ENCODE assay signal across 16 mouse cellular contexts in the genomic region with DNA sequence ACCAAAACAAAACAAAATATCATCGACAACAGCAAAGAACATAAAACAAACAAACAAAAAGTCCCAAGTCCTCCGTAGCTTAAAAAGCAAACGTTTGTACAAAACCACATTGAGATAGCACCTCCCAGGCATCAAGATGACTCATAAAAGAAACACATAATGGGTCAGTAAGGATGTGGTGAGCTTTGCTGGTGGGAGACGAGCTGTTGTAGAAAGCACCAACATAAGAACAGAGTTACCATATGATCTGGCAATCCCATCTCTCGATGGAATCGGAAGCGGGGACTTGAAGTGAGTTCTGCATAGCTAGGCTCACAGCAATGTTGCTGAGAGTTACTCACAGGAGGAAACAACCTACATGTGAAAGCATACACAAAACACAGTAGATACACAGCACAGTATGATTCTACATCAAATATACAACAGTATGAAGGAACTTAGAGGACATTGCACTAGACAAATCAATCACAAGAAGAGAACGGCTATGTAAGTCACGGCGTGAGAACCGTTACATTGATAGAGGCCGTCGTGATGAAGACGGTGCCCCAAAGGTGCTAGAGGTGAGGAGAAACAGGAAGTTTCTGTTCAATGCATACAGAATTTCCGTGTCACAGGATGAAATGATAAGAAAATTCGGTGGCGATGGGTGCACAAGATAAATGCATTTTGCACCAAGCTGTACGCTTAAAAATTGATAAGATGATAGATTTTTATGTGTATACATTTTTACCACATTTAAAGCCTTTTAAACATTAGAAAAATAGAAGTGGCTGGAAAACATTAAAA. TPM values are rescaled to one million over a fixed set of nuclear protein-coding genes. Genes with fewer than 3 reads are reported as not detected.
DNase-seq lines count a peak whose midpoint lies in the region; ATAC-seq lines count a peak whose summit lies in the region.
"Had no signal": no experiment of that assay in that cellular context is flagged by ENCODE, and none has a peak within 500 bp of the region (broad histone marks: within the 10 kb centered on the region; RNA-seq: fewer than 3 reads in every experiment).

No protein-coding gene starts in this region.

- no peak overlapping the region for H3K4me2 ChIP-seq in midbrain, embryonic 14.5 days (ENCODE audit: low read length)
- H3K4me2 ChIP-seq: embryonic facial prominence, embryonic 15.5 days; hindbrain, embryonic 15.5 days; liver, embryonic 15.5 days had no signal

- no peaks in the 10 kb centered on the region for H3K36me3 ChIP-seq in midbrain, embryonic 14.5 days (ENCODE audit: control insufficient read depth, insufficient read depth, low read length)
- H3K36me3 ChIP-seq: embryonic facial prominence, embryonic 15.5 days; hindbrain, embryonic 15.5 days; liver, embryonic 15.5 days had no signal

- peak; percentile 16 for DNase-seq in thymus, postnatal 14 days
- no peak for DNase-seq in thymus, postnatal 4 days
- DNase-seq in cerebellum, postnatal 14 days, result no peak
- DNase-seq in midbrain, embryonic 14.5 days, result no peak
- no peak for DNase-seq in right cerebral cortex, adult 2 months (ENCODE audit: low spot score in 2 of 2)
- no peak for DNase-seq in adrenal gland, postnatal 10 days
- DNase-seq: cerebellum, postnatal 36 days; gastrocnemius, postnatal 14 days; lung, postnatal 4 days; right cerebral cortex, postnatal 4 days had no signal

- no peak overlapping the region for H3K27ac ChIP-seq in midbrain, embryonic 14.5 days (replicated peaks; ENCODE audit: low read depth, low read length)
- H3K27ac ChIP-seq: embryonic facial prominence, embryonic 15.5 days; hindbrain, embryonic 15.5 days; liver, embryonic 15.5 days had no signal

- H3K9me3 ChIP-seq in midbrain, embryonic 14.5 days (ENCODE audit: control insufficient read depth, low read length), result no peaks in the 10 kb centered on the region
- H3K9me3 ChIP-seq: embryonic facial prominence, embryonic 15.5 days; hindbrain, embryonic 15.5 days; liver, embryonic 15.5 days had no signal

- H3K27me3 ChIP-seq in midbrain, embryonic 14.5 days (ENCODE audit: control insufficient read depth, insufficient read depth, low read length), result peaks cover 4% of the 10 kb centered on the region; the same call in 1 of the 2 replicates
- H3K27me3 ChIP-seq: hindbrain, embryonic 15.5 days; liver, embryonic 15.5 days had no signal

- no peak overlapping the region for H3K4me3 ChIP-seq in midbrain, embryonic 14.5 days (replicated peaks; ENCODE audit: low read depth, low read length)
- H3K4me3 ChIP-seq: embryonic facial prominence, embryonic 15.5 days; hindbrain, embryonic 15.5 days; liver, embryonic 15.5 days had no signal

- no peak overlapping the region for H3K9ac ChIP-seq in midbrain, embryonic 14.5 days (replicated peaks; ENCODE audit: low read length)
- H3K9ac ChIP-seq: embryonic facial prominence, embryonic 15.5 days; hindbrain, embryonic 15.5 days; liver, embryonic 15.5 days had no signal

- ATAC-seq in activated CD4-positive, CD25-positive, alpha-beta regulatory T cell, adult 4 months, result peak; percentile 95
- peak; percentile 51; the same call in 1 of the 2 replicates for ATAC-seq in megakaryocyte-erythroid progenitor cell, adult 5-6 weeks (replicated peaks; ENCODE audit: low FRiP score, low TSS enrichment, poor library complexity, severe bottlenecking)
- no peak for ATAC-seq in midbrain, embryonic 14.5 days (ENCODE audit: low FRiP score, low TSS enrichment)

- no peaks in the 10 kb centered on the region for H3K4me1 ChIP-seq in midbrain, embryonic 14.5 days (ENCODE audit: control insufficient read depth, insufficient read depth, low read length)
- H3K4me1 ChIP-seq: embryonic facial prominence, embryonic 15.5 days; hindbrain, embryonic 15.5 days; liver, embryonic 15.5 days had no signal

- 59% methylated on average over 18 of the region's 18 CpGs for WGBS in midbrain, embryonic 14.5 days

RNA-seq across cellular contexts. Expression of gene Scrg1, which starts 27.9 kb away (rescaled TPM):
- polyA plus RNA-seq in activated CD4-positive, CD25-positive, alpha-beta regulatory T cell, adult 4 months (2017; shearing (Covaris generic)), result not detected
- not detected in 2 replicates for total RNA-seq in megakaryocyte-erythroid progenitor cell, adult 5-6 weeks (2014; fragmentation: Nextera tagmentation)
- total RNA-seq in megakaryocyte-erythroid progenitor cell, adult 5-6 weeks (2017), result not detected in 2 replicates
- 4.3 and 9.6 TPM in 2 replicates for polyA plus RNA-seq in midbrain, embryonic 14.5 days (2014; fragmentation: Nextera tagmentation; extraction: Ambion mirVana)
- 1 to 10 TPM in 1 of 2 experiments, under 1 TPM in 1; 0.45 to 1.2 TPM for total RNA-seq in adrenal gland, postnatal 10 days (2021)
- total RNA-seq: gastrocnemius, postnatal 14 days had no signal
- polyA plus RNA-seq: kidney, embryonic 14.5 days had no signal

RNA-seq across cellular contexts. Expression of gene Sap30, which starts 59.9 kb away (rescaled TPM):
- under 1 TPM; 0.94 to 0.99 TPM for polyA plus RNA-seq in activated CD4-positive, CD25-positive, alpha-beta regulatory T cell, adult 4 months (2017; shearing (Covaris generic))
- 18.0 and 22.8 TPM in 2 replicates for total RNA-seq in megakaryocyte-erythroid progenitor cell, adult 5-6 weeks (2014; fragmentation: Nextera tagmentation)
- 83.8 and 89.2 TPM in 2 replicates for total RNA-seq in megakaryocyte-erythroid progenitor cell, adult 5-6 weeks (2017)
- polyA plus RNA-seq in midbrain, embryonic 14.5 days (2014; fragmentation: Nextera tagmentation; extraction: Ambion mirVana), result 41.6 and 52.2 TPM in 2 replicates
- 10 to 100 TPM in 1 of 2 experiments, 1 to 10 TPM in 1; 9.8 to 10.3 TPM for total RNA-seq in adrenal gland, postnatal 10 days (2021)
